Mouse (Mus musculus) heart, adult 2 months (tissue): ENCODE data around the gene Cdyl. TPM values are rescaled to one million over a fixed set of nuclear protein-coding genes. Genes with fewer than 3 reads are reported as not detected.

Experiments
- DNase-seq, 2 experiments: peaks; one replicate each; pipeline ENCODE4 v3.0.0; 2021
- H3K27ac ChIP-seq: fragments of 200-600 bp; 2 replicates; pipeline ENCODE4 v1.8.1; 2022
- H3K27me3 ChIP-seq: fragments of 200-500 bp; 2 replicates; pipeline ENCODE4 v1.6.1; 2012; ENCODE audit warnings: mild to moderate bottlenecking, low read length, inconsistent platforms, mixed read lengths; ENCODE audit not compliant: control insufficient read depth, insufficient read depth
- H3K36me3 ChIP-seq: fragments of 200-500 bp; 2 replicates; pipeline ENCODE4 v1.6.1; 2012; ENCODE audit warnings: low read length, inconsistent platforms; ENCODE audit not compliant: control insufficient read depth, insufficient read depth
- H3K4me1 ChIP-seq: fragments of 200-500 bp; 2 replicates; pipeline ENCODE4 v1.6.1; 2011; ENCODE audit warnings: low read length; ENCODE audit not compliant: control insufficient read depth, insufficient read depth
- H3K4me3 ChIP-seq: fragments of 200-600 bp; 2 replicates; pipeline ENCODE4 v1.8.1; 2022
- H3K79me2 ChIP-seq: fragments of 200-500 bp; replicated peaks from 2 replicates; pipeline ENCODE4 v1.6.1; 2012; ENCODE audit warnings: mild to moderate bottlenecking, inconsistent platforms, low read length, moderate library complexity, mixed read lengths; ENCODE audit not compliant: control insufficient read depth, insufficient read depth
- H3K9ac ChIP-seq: fragments of 200-500 bp; 2 replicates; pipeline ENCODE4 v1.6.1; 2012; ENCODE audit warnings: low read depth, mild to moderate bottlenecking, control low read depth, inconsistent platforms, low read length, mixed read lengths
- CTCF ChIP-seq: fragments of 200-600 bp; IDR thresholded peaks from 2 replicates; pipeline ENCODE4 v1.8.1; 2022; ENCODE audit warnings: antibody characterized with exemption, mild to moderate bottlenecking, moderate library complexity
- EP300 ChIP-seq: fragments of 200-500 bp; IDR thresholded peaks from 2 replicates; pipeline ENCODE4 v1.6.1; 2011; ENCODE audit warnings: low read depth, low read length, control low read depth; ENCODE audit not compliant: insufficient read depth
- POLR2A ChIP-seq: fragments of 200-500 bp; IDR thresholded peaks from 2 replicates; pipeline ENCODE4 v1.6.1; 2011; ENCODE audit warnings: mild to moderate bottlenecking, low read depth, low read length, control low read depth; ENCODE audit not compliant: insufficient read depth
- WGBS: fragments of 180-500 bp; shearing (Covaris S2); methylation state at CpG from one replicate; pipeline ENCODE4 v1.1.7; 2018; 5-methylcytosine and 5-hydroxymethylcytosine counted together
- intact Hi-C: fragments of 180-260 bp; cut with DNase I; formaldehyde crosslinking; loops from one replicate; pipeline ENCODE4 v1.15.1; 2025
- polyA plus RNA-seq: library from polyadenylated mRNA; depleted of rRNA; stranded (reverse); fragments of >200 nt; gene quantifications from 2 replicates; pipeline ENCODE4 v1.2.3, GENCODE M21; 2012
- total RNA-seq, 2 experiments: library from RNA; stranded (reverse); gene quantifications; 2 replicates each; pipeline ENCODE4 v1.2.3; 2021

Cdyl gene
- total and polyA plus RNA-seq, 3 experiments: 3.1 to 11.2 (median 8.4) TPM

DNA sequence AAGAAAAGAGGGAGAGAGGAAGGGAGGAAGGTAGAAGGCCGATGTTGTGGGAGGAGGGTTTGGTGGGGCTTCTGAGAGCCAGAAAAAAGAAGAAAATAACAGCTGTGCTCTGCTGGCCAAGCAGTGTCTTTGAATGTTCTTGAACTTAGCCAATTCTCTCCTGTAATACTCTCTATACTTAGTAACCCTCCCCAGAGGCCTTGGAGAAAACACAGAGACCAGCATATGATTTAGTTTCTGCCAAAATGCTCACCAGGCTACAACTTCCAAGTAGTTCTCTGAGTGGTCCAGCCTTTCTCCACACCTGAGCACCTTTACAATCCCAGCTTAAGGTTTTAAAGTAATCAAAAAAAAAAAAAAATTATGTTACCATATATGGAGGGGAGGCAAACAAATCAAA lies 218.6 kb downstream of the Cdyl start:
- no peak for TF ChIP-seq EP300
- TF ChIP-seq CTCF: no peak
- TF ChIP-seq POLR2A: no peak
- H3K4me1 ChIP-seq: 0 out of 2 replicates have a peak, but pooled peaks cover 1% of the 10 kb centered on the region
- 18% methylated on average over 1 of the region's 1 CpGs for WGBS
- H3K4me3 ChIP-seq: no peak overlapping the region
- peak in 1 of 2 experiments; percentile 16 for DNase-seq
- intact Hi-C loops: no loop called here
- H3K36me3 ChIP-seq: no peaks in the 10 kb centered on the region
- H3K79me2 ChIP-seq: no peaks in the 10 kb centered on the region
- H3K27ac ChIP-seq: no peak overlapping the region
- H3K9ac ChIP-seq: no peak overlapping the region
- no peaks in the 10 kb centered on the region for H3K27me3 ChIP-seq

- Histone ChIP-seq H3K79me2 (no peaks in the 10 kb centered on the region), H3K9ac (no peak overlapping the region), H3K27ac (no peak overlapping the region), H3K36me3 (no peaks in the 10 kb centered on the region), H3K27me3 (no peaks in the 10 kb centered on the region), H3K4me3 (no peak overlapping the region), H3K4me1 (0 out of 2 replicates have a peak, but pooled peaks cover 1% of the 10 kb centered on the region)
- no peak for TF ChIP-seq POLR2A
- no peak for TF ChIP-seq CTCF
- no peak for TF ChIP-seq EP300
- 66% methylated on average over 5 of the region's 5 CpGs for WGBS
- no peak for DNase-seq
- intact Hi-C loops: no loop called here
Observed at GRCm38 (mm10) chr13:35879068-35879467, 219.4 kb downstream of the Cdyl start.

DNA sequence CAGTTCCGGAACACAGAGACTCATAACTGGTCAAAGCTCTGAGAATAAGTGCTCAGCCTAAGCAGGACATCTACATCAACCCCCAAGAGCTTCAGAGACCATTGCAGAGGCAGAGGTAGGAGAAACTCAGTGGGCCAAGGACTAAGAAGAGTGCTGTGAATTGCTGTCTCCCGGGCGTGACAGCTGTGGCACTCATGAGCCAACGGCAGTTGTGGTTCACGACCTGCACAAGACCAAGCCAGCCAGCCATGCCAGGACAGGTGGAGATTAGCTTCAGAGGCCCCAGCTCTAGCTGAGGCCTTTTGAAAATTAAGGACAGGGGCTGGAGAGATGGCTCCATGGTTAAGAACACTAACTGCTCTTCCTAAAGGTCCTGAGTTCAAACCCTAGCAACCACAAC lies 219.9 kb downstream of the Cdyl start:
- no peak for DNase-seq
- peaks cover 1% of the 10 kb centered on the region; the same call in 1 of the 2 replicates for H3K4me1 ChIP-seq
- H3K79me2 ChIP-seq: no peaks in the 10 kb centered on the region
- intact Hi-C loops: no loop called here
- no peak overlapping the region for H3K9ac ChIP-seq
- H3K36me3 ChIP-seq: no peaks in the 10 kb centered on the region
- TF ChIP-seq POLR2A (no peak), EP300 (no peak), CTCF (no peak)
- H3K27ac ChIP-seq: no peak overlapping the region
- H3K27me3 ChIP-seq: no peaks in the 10 kb centered on the region
- H3K4me3 ChIP-seq: no peak overlapping the region
- 94% methylated on average over 5 of the region's 5 CpGs for WGBS

- Histone ChIP-seq H3K9ac (no peak overlapping the region), H3K4me1 (peaks cover 1% of the 10 kb centered on the region; the same call in 1 of the 2 replicates), H3K36me3 (no peaks in the 10 kb centered on the region), H3K4me3 (no peak overlapping the region), H3K27me3 (no peaks in the 10 kb centered on the region), H3K27ac (no peak overlapping the region), H3K79me2 (no peaks in the 10 kb centered on the region)
- intact Hi-C loops: no loop called here
- DNase-seq: no peak
- TF ChIP-seq EP300 (no peak), CTCF (no peak)
- 74% methylated on average over 6 of the region's 6 CpGs for WGBS
Observed at GRCm38 (mm10) chr13:35880555-35881046, 221.0 kb downstream of the Cdyl start.

GRCm38 (mm10) chr13:35886121-35886725 lies 226.6 kb downstream of the Cdyl start:
- Histone ChIP-seq H3K36me3 (no peaks in the 10 kb centered on the region), H3K9ac (no peak overlapping the region), H3K27ac (no peak overlapping the region; the same call in 1 of the 2 replicates), H3K79me2 (no peaks in the 10 kb centered on the region), H3K4me1 (peaks cover 2% of the 10 kb centered on the region; the same call in 1 of the 2 replicates), H3K4me3 (no peak overlapping the region), H3K27me3 (no peaks in the 10 kb centered on the region)
- peak; percentile 82 for TF ChIP-seq CTCF
- no peak for TF ChIP-seq POLR2A
- TF ChIP-seq EP300: no peak
- peak; percentile 60 to 69 for DNase-seq
- 27% methylated on average over 15 of the region's 15 CpGs for WGBS
- intact Hi-C loops: loop anchor here (5.0 kb wide), 2 partner anchors 61 to 144 kb away; no protein-coding TSS in a partner anchor

DNA sequence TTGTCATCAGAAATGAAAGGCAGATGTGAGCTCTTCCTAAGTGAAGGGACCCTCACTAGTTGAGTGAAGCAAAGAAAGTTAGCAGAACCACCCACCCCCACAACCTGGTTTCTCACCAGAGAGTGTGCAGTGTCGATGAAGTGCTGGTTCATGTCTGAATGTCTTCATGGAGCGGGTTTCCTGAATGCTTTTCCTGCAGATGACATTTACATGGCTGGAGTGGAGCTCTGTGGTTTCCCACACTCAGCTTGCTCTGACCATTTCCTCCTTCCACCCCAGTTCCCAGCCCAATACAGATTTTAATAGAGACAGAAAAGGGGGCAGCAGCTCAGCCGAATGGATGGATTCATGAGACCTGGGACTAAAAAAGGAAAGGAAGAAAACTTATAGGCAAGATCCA lies 233.2 kb downstream of the Cdyl start:
- 59% methylated on average over 3 of the region's 3 CpGs for WGBS
- intact Hi-C loops: no loop called here
- H3K27me3 ChIP-seq: no peaks in the 10 kb centered on the region
- H3K4me1 ChIP-seq: no peaks in the 10 kb centered on the region
- no peak overlapping the region for H3K9ac ChIP-seq
- H3K4me3 ChIP-seq: no peak overlapping the region
- TF ChIP-seq EP300 (no peak), POLR2A (no peak), CTCF (no peak)
- no peaks in the 10 kb centered on the region for H3K79me2 ChIP-seq
- no peak for DNase-seq
- H3K36me3 ChIP-seq: no peaks in the 10 kb centered on the region
- H3K27ac ChIP-seq: no peak overlapping the region
